Mouse (Mus musculus) lung, embryonic 14.5 days (tissue): ENCODE data around the gene Phactr2. TPM values are rescaled to one million over a fixed set of nuclear protein-coding genes. Genes with fewer than 3 reads are reported as not detected.
A peak's percentile ranks its signal among the peaks of the same experiment; 100 is the strongest.

ENCODE experiments used
- ATAC-seq: fragments of 200-750 bp; cut with Nextera tagmentation; 2 replicates; pipeline ENCODE4 v1.8.0; 2017; ENCODE audit warnings: mild to moderate bottlenecking, moderate TSS enrichment, moderate library complexity; ENCODE audit not compliant: insufficient read depth
- DNase-seq: peaks from one replicate; pipeline ENCODE4 v3.0.0-alpha.2; 2015
- H3K27ac ChIP-seq: fragments of 300-500 bp; sonication (generic); 2 replicates; pipeline ENCODE4 v1.5.1; 2014; ENCODE audit warnings: low read depth, mild to moderate bottlenecking, moderate library complexity
- H3K27me3 ChIP-seq: fragments of 300-500 bp; sonication (generic); 2 replicates; pipeline ENCODE4 v1.6.1; 2014; ENCODE audit warnings: low read length, control low read depth; ENCODE audit not compliant: insufficient read depth
- H3K36me3 ChIP-seq: fragments of 300-500 bp; sonication (generic); 2 replicates; pipeline ENCODE4 v1.6.1; 2014; ENCODE audit warnings: control low read depth; ENCODE audit not compliant: insufficient read depth
- H3K4me1 ChIP-seq: fragments of 300-500 bp; sonication (generic); 2 replicates; pipeline ENCODE4 v1.6.1; 2014; ENCODE audit warnings: antibody characterized with exemption, control low read depth; ENCODE audit not compliant: insufficient read depth
- H3K4me2 ChIP-seq: fragments of 300-500 bp; sonication (generic); 2 replicates; pipeline ENCODE4 v1.6.1; 2014; ENCODE audit warnings: mild to moderate bottlenecking
- H3K4me3 ChIP-seq: fragments of 300-500 bp; sonication (generic); 2 replicates; pipeline ENCODE4 v1.5.1; 2014; ENCODE audit warnings: low read depth, low read length
- H3K9ac ChIP-seq: fragments of 300-500 bp; sonication (generic); 2 replicates; pipeline ENCODE4 v1.6.1; 2014
- H3K9me3 ChIP-seq: fragments of 300-500 bp; sonication (generic); 2 replicates; pipeline ENCODE4 v1.6.1; 2016; ENCODE audit warnings: low read depth, low read length, control low read depth
- CTCF ChIP-seq: IDR thresholded peaks from 2 replicates; pipeline ENCODE4 v1.5.1; 2016; ENCODE audit warnings: antibody characterized with exemption, low read depth
- WGBS: fragments of 180-500 bp; shearing (Covaris S2); extraction: QIAGEN DNeasy Blood & Tissue Kit; methylation state at CpG from one replicate; pipeline ENCODE4 v1.1.7; 2014; 5-methylcytosine and 5-hydroxymethylcytosine counted together
- polyA plus RNA-seq: library from polyadenylated mRNA; unstranded; fragments of >200 nt; fragmentation: Nextera tagmentation; extraction: Ambion mirVana; gene quantifications from 2 replicates; pipeline ENCODE4 v1.2.1, GENCODE M21; 2014

Phactr2 gene
- polyA plus RNA-seq, 1 experiment from 2014 or later = 40.7 TPM

GRCm38 (mm10) chr10:13189881-13190280 lies 284.3 kb downstream of the Phactr2 start:
- Histone ChIP-seq H3K9ac (no peak overlapping the region), H3K27me3 (no peaks in the 10 kb centered on the region), H3K4me3 (no peak overlapping the region), H3K36me3 (peaks cover 51% of the 10 kb centered on the region), H3K9me3 (no peaks in the 10 kb centered on the region), H3K4me1 (peaks cover 6% of the 10 kb centered on the region; the same call in 1 of the 2 replicates), H3K4me2 (no peak overlapping the region), H3K27ac (no peak overlapping the region)
- ATAC-seq (no peak), DNase-seq (no peak)
- no peak for TF ChIP-seq CTCF
- WGBS = 68% methylated on average over 5 of the region's 5 CpGs

GRCm38 (mm10) chr10:13186754-13187153 lies 287.5 kb downstream of the Phactr2 start:
- Histone ChIP-seq H3K4me3 (no peak overlapping the region), H3K36me3 (peaks cover 68% of the 10 kb centered on the region), H3K4me1 (no peaks in the 10 kb centered on the region), H3K9ac (no peak overlapping the region), H3K4me2 (no peak overlapping the region), H3K9me3 (no peaks in the 10 kb centered on the region), H3K27me3 (no peaks in the 10 kb centered on the region), H3K27ac (no peak overlapping the region)
- WGBS = 82% methylated on average over 3 of the region's 3 CpGs
- no peak for ATAC-seq
- DNase-seq = no peak
- TF ChIP-seq CTCF = no peak

GRCm38 (mm10) chr10:13184170-13184766 lies 289.9 kb downstream of the Phactr2 start:
- Histone ChIP-seq H3K9ac (no peak overlapping the region), H3K27ac (no peak overlapping the region), H3K36me3 (peaks cover 73% of the 10 kb centered on the region), H3K4me1 (no peaks in the 10 kb centered on the region), H3K4me3 (no peak overlapping the region), H3K4me2 (no peak overlapping the region), H3K27me3 (no peaks in the 10 kb centered on the region), H3K9me3 (no peaks in the 10 kb centered on the region)
- TF ChIP-seq CTCF = no peak
- ATAC-seq (no peak), DNase-seq (no peak)
- WGBS = 84% methylated on average over 4 of the region's 4 CpGs

GRCm38 (mm10) chr10:13180211-13180610 lies 294.0 kb downstream of the Phactr2 start:
- DNase-seq (peak; percentile 68), ATAC-seq (peak; percentile 86; the same call in 1 of the 2 replicates)
- WGBS = 50% methylated on average over 7 of the region's 7 CpGs
- no peaks in the 10 kb centered on the region for H3K27me3 ChIP-seq
- H3K4me1 ChIP-seq = no peaks in the 10 kb centered on the region
- no peak overlapping the region for H3K4me2 ChIP-seq
- no peak for TF ChIP-seq CTCF
- no peaks in the 10 kb centered on the region for H3K9me3 ChIP-seq
- peak overlapping the region; percentile 2; the same call in 1 of the 2 replicates for H3K27ac ChIP-seq
- H3K9ac ChIP-seq = no peak overlapping the region
- no peak overlapping the region for H3K4me3 ChIP-seq
- H3K36me3 ChIP-seq = peaks cover 68% of the 10 kb centered on the region

GRCm38 (mm10) chr10:13177973-13178624 lies 296.1 kb downstream of the Phactr2 start, which contains the start of gene Zc2hc1b:
Zc2hc1b (minus strand) TSS chr10:13178023.
- WGBS = 70% methylated on average over 7 of the region's 7 CpGs
- H3K27ac ChIP-seq = no peak within 1 kb of the TSS

GRCm38 (mm10) chr10:13175866-13176265 lies 298.3 kb downstream of the Phactr2 start:
- WGBS = 74% methylated on average over 7 of the region's 7 CpGs
- Histone ChIP-seq H3K4me3 (no peak overlapping the region), H3K27me3 (no peaks in the 10 kb centered on the region), H3K36me3 (peaks cover 40% of the 10 kb centered on the region), H3K27ac (no peak overlapping the region), H3K9ac (no peak overlapping the region), H3K4me1 (peaks cover 10% of the 10 kb centered on the region), H3K9me3 (no peaks in the 10 kb centered on the region), H3K4me2 (no peak overlapping the region)
- ATAC-seq (no peak), DNase-seq (no peak)
- TF ChIP-seq CTCF = no peak

More at GRCm38 (mm10) chr10:13177973-13178624, 296.1 kb downstream of the Phactr2 start, which contains the start of gene Zc2hc1b:
- H3K9ac ChIP-seq = no peak within 1 kb of the TSS
- H3K27me3 ChIP-seq = no peaks in the 10 kb centered on the region
- no peak within 1 kb of the TSS for H3K4me3 ChIP-seq
- peaks cover 57% of the 10 kb centered on the region for H3K36me3 ChIP-seq
- TF ChIP-seq CTCF = no peak
- no peak within 1 kb of the TSS for H3K4me2 ChIP-seq
- no peaks in the 10 kb centered on the region for H3K9me3 ChIP-seq
- ATAC-seq = no peak
- no peak for DNase-seq
- H3K4me1 ChIP-seq = no peaks in the 10 kb centered on the region

- Histone ChIP-seq H3K9me3 (no peaks in the 10 kb centered on the region), H3K4me3 (no peak overlapping the region), H3K4me2 (no peak overlapping the region), H3K27me3 (no peaks in the 10 kb centered on the region), H3K27ac (peak overlapping the region; percentile 10; the same call in 1 of the 2 replicates), H3K4me1 (peaks cover 13% of the 10 kb centered on the region), H3K36me3 (peaks cover 12% of the 10 kb centered on the region), H3K9ac (no peak overlapping the region)
- WGBS = 38% methylated on average over 10 of the region's 10 CpGs
- DNase-seq (peak; percentile 45), ATAC-seq (no peak)
- no peak for TF ChIP-seq CTCF
Measured at GRCm38 (mm10) chr10:13172798-13173221, 301.4 kb downstream of the Phactr2 start.
